Mouse (Mus musculus) thymus, postnatal 14 days (tissue): ENCODE data around the gene Thsd7a.

Source experiments
- DNase-seq: peaks from one replicate; pipeline ENCODE4 v3.0.0; 2021

Thsd7a gene

GRCm38 (mm10) chr6:12381136-12381778, 368.0 kb downstream of the Thsd7a start:
- DNase-seq: no peak

- DNase-seq: no peak
Observed at GRCm38 (mm10) chr6:12380717-12381116, 368.5 kb downstream of the Thsd7a start.

GRCm38 (mm10) chr6:12358737-12359136, 390.5 kb downstream of the Thsd7a start:
- no peak for DNase-seq

GRCm38 (mm10) chr6:12353573-12353972, 395.6 kb downstream of the Thsd7a start:
- DNase-seq: no peak

GRCm38 (mm10) chr6:12352165-12352719, 397.0 kb downstream of the Thsd7a start:
- DNase-seq: no peak

- no peak for DNase-seq
Observed at GRCm38 (mm10) chr6:12350753-12351152, 398.5 kb downstream of the Thsd7a start.

- no peak for DNase-seq
Observed at GRCm38 (mm10) chr6:12349105-12349759, 400.0 kb downstream of the Thsd7a start.

- no peak for DNase-seq
Observed at GRCm38 (mm10) chr6:12348667-12349066, 400.5 kb downstream of the Thsd7a start.

GRCm38 (mm10) chr6:12336590-12337584, 412.3 kb downstream of the Thsd7a start:
- DNase-seq: no peak

- peak; percentile 39 for DNase-seq
Observed at GRCm38 (mm10) chr6:12315070-12315909, 433.9 kb downstream of the Thsd7a start.

- DNase-seq: no peak
Observed at GRCm38 (mm10) chr6:12307502-12307901, 441.7 kb downstream of the Thsd7a start.

GRCm38 (mm10) chr6:12262641-12263400, 486.4 kb downstream of the Thsd7a start:
- no peak for DNase-seq
